Mouse (Mus musculus): ENCODE data around the gene Wsb1.
"Not testable (repeated sequence)": the region's sequence is repeated elsewhere in the genome, so short reads cannot be mapped to it uniquely, and the experiment has no call there.

The Wsb1 gene

DNA sequence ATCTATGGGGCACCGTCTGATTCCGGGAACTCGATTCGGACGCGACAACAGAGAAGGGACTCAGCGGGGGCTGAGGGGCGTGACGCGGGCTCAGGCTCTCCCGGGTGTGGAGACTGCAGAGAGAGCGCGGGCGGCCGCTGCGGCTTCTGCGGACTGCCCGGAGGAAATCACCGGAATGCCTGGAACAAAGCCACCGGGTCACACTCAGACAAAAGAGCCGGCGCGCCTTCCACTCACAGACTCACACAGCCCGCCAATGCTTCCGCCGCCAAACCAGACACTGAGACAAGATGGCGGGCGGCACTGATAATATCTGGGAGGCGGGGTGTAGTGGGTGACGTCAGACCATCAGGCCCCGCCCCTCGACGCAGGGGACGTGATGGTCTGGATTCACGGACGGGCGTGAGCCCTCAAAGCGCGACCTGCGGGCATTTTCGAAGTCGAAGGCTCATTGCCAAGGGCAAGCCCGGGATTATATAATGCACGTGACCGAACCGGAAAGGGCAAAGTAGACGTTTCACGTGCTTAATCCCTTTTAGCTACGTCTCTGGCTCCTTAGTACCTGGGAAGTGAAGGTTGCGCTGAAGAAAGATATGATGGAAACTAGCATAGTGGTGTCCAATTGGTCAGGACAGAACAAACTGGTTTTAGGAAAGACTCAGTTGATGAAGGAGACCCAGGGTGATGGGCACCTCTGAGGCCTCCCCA lies at the start of gene Wsb1:
Gene Wsb1, minus strand, starts transcription at position 281 of the 708 bp plus-strand sequence.
- peak; percentile 95 for DNase-seq

DNA sequence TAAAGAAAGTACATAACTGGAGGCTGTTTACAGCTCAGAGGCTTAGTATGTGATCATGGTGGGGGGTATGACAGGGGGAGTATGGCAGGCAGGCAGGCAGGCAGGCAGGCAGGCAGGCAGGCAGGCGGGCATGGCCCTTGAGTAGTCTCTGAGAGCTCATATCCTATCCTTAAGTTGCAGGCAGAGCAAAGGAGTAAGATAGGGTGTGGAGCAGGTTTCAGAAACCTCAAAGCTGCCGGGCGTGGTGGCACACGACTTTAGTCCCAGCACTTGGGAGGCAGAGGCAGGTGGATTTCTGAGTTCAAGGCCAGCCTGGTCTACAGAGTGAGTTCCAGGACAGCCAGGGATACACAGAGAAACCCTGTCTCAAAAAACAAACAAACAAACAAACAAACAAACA lies 49.8 kb upstream of the Wsb1 start:
- DNase-seq, result not testable (repeated sequence)

DNA sequence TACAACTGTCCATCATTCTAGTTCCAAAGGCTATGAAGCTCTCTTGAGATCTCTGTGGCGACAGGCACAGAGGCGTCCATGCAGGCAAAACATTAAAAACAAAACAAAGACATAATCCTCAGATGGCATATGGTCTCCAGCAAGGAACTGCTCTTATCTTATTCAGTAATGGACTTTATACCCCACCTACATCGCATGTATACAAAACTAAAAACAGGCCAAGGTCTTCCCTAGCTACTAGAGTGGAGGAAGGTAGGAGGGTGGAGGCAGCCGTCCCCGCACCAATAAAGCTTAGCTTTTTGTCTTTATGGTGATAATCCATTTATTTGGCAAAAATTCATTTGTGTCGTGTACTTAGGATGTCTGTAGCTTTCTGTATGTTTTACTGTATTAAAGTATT lies 48.6 kb upstream of the Wsb1 start:
- DNase-seq, result no peak

DNA sequence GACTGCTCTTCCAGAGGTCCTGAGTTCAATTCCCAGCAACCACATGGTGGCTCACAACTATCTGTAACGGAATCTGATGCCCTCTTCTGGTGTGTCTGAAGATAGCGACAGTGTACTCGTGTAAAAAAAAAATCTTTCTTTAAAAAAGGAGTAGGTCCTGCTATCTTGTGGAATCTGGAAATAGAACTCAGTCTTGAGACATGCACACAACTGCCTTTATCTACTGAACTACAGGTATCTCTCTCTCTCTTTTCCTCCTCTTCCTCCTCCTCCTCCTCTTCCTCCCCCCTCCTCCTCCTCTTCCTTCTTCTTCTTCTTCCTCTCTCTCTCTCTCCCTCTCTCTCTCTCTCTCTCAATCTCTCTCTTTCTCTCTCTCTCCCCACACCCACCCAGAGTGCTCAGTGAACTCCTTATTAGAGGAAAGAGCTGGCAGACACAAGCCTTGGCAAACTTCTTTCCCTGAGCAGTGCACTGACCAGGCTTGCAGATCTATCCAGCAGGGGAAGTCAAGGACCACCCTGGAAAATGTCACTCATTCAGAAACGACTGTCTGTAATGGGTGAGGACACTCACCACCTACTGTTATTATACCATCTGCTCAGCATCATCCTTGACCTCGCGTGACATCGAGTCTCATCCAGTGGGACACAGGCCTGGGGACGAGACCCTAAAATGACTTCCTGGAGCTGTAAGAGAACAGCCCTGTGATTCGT lies 45.4 kb upstream of the Wsb1 start:
- DNase-seq, result no peak

DNA sequence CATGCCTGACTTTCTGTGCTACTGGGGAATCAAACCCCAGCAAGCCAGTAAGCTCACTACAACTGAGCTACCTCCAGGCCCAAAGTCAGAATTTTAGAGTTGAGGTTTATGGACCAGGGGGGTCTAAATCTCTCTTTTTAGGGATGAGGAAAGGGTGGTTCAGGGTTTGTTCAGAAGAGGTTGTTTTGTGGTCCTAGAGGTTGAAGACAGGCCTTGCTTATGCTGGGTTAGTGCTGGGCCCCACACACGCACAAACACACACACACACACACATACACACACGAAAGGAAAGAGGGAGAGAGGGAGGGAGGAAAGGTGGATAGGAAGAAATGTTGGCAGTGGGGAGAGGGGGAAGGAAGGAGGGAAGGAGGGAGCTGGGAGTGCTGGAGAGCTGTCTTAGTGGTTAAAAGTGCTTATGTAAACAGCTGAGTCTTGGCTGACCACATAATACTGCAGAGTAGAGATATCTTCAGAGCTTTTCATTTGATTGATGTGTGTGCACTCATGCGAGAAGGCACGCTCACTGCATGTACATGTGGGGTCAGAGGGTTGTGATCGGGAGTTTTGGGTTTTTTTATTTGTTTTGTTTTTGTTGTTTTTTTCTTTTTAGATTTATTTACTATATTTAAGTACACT lies 42.5 kb upstream of the Wsb1 start, which contains the start of gene Gm9964:
Gene Gm9964, minus strand, starts transcription at position 51 of the 636 bp plus-strand sequence.
- DNase-seq, result no peak

DNA sequence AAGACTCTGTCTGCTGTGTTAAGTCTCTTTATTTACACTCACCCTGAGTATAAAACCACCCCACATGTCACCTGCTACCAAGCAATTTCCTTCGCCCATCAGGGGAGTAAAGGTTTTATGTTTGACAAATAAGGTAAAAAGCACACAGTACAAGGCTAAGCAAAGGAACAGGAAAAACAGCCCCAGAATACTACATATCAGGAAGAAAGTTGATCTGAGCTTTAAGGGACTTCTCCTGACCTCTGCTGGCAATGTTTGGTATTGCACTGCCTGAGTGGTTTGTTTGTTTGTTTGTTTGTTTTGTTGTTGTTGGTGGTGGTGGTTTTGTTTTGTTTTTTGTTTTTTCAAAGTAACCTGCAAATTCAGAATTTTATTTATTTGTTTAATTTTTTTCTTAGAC lies 41.7 kb upstream of the Wsb1 start:
- peak; percentile 66 for DNase-seq

DNA sequence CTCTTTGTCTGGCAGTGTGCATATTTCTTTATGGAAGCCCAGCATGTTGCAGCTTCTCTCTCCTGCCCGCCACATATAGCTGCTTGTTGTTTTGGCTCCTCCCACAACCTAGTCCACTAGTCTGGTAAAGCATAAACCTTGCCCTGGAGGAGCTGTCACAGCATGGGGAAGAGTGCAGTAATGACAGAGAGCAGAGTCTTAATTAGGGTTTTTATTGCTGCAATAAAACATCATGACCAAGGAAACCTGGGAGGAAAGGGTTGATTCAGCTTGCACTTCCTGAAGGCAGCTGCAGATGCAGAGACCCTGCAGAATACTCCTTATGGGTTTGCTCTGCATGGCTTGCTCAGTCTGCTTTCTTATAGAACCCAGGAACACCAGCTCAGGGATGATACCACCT lies 39.5 kb upstream of the Wsb1 start:
- DNase-seq, result no peak

DNA sequence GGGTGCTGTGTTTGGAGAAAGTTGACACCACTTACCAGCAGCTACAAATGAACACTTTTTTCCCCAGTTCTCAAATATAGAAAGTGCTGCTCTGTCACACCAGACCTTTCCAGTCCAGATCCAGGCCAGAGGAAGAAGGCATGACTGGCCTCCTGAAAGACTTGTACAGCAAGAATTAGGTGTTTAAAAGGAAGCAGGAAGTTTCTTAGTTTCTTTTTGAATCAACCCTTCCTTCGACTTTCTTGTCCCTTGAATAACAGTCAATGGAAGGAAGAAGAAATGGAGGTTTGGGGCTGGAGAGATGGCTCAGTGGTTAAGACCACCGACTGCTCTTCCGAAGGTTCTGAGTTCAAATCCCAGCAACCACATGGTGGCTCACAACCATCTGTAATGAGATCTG lies 38.6 kb upstream of the Wsb1 start:
- no peak for DNase-seq

DNA sequence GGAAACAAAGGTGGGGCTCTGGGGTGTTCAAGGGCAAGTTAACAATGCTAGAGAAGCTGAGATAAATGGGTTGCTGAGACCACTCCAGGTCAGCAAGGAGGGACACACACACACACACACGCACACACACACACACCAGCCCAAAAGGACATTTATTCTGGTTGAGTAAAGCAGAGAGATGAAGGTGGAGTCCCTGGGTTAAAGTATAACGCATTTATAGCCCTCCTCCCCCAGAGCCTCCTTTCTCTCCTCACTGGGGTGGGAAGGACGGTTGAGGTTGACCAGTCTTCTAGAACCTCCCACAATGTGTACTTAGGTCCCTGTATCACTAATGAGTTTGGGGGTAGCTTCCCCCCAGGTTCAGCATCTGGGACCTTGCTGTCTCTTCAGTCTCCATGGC lies 37.7 kb upstream of the Wsb1 start:
- DNase-seq, result no peak

DNA sequence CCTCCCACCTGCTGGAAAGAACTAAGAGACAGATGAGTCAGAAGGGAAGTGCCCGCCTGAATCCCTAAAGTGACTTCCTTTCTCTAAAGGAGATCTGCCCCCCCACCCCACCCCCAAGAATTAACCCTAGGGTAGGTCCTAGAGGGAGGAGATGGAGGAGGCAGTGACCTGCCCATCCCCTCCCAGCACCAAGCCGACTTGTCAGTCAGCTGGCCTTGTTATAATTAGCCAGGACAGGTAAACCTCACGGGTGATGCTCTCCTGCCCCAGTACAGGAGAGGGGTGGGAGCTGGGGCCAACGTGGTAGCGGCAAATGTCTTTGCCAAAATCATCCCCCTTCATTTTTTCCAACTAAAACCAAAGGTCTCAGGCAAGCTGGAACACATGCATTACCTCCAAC lies 37.2 kb upstream of the Wsb1 start:
- no peak for DNase-seq

DNA sequence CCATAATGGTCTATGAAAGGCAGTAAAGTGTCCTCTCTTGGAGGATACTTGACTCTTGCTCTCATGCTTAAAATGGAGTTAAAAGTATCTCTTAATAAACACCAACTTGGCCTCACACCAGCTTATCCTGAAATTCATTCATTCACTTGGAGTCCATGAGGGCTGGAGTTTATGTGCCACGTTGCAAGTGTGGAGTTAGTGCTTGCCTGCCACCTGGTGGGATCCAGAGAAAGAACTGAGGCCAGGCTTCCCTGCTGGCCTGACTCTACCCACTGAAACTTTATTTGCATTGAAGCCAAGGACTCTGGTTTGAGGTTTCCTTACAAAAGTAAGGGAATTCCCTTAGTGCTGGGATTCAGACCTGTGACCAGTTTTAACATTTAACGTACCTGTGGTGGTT lies 36.0 kb upstream of the Wsb1 start:
- DNase-seq, result peak; percentile 42

DNA sequence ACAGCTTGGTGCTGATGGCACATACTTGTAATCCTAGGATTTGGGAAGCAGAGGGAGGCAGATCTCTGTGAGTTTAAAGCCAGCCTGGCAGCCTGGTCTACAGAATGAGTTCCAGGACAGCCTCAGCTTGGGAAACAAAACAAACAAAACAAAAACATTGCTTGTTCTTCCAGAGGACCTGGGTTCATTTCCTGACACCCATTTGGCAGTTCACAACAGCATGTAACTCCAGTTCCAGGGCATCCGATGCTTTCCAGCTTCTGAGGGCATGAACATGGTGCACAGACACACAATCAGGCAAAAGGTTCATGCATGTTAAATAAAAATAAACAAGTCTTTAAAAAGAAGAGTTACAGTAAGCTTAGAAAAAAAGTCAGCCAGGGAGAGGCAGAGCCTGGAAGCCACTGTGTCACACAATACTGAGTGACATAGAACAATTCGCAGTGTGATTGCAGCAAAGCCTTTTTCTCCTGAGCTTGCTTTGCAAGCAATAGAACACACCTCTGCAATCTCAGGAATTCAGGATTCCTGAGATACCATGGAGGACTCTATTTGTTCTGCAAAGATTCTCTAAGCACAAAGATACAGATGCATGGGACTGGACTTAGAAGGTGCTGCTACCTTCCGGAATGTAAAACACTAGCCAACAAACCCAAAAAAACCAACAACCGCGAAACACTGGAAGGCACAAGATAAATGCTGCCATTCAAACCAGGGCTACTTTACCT lies 34.6 kb upstream of the Wsb1 start:
- DNase-seq, result no peak

DNA sequence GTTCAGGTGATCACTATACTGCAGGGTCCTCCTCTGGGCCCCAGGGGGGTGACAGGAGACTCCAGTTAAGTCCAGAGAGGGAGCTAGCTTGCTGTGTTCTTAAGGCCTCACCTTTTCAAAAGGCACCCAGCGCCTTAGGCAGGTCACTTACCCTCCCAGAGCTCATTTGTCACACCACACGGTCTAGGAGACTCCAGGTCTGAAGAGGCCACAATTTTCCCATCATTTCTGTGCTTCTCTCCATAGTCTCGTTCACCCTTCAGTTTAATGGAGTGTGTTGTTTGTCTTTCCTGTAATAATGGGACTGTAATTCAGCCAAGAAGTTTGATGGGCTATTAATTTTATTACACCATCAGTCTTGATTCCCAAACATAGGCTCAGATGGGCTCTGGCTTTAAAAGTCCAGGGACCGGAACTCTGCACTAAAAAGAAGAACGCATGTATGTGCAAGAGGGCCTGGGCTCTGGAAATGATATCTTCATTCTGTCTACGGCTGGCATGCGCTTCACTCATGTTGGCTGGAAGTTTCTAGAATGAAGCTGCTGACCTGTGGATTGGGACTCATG lies 33.9 kb upstream of the Wsb1 start:
- DNase-seq, result no peak

DNA sequence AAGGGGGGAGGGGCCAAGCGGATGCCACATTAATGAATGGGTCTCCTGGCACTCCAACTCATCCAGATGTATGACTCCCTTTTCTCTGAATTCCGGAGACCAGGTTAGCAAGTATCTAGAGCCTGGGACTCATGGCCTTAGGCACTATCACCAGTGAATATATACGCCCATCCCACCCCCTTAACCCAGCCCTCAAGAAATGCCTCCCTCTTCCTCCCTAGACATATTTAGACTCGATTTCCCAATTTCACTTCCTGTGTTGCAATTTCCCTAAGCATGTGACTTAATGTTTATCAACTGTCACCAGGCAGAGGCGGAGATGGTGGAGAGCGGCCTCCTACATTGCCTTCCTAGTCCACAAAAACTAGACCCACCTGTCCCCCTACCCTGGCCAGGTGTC lies 33.0 kb upstream of the Wsb1 start:
- DNase-seq, result no peak

DNA sequence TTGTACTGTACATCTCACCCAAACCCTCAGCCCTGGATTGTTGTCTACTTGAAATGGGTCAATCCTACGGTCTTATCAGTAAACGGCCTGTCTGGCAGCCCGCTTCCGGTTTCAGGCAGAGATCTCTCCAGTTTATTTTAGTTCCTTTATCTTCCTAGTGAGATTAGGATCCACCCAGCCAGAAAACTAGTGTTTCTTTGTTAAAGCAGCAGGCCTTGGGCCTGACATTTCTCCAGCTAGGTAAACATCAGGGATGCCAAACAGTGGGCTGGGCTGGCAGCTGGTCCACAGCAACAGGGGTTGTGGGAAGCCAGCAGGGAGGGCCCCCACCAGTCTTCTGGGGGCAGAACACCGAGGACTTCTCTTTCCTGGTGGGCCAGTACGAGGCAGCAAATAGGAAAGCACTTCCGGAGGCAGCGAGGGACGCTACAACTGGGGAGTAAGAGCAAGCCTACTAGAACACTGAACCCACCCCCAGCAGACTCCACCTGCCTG lies 31.9 kb upstream of the Wsb1 start:
- DNase-seq, result peak; percentile 22

DNA sequence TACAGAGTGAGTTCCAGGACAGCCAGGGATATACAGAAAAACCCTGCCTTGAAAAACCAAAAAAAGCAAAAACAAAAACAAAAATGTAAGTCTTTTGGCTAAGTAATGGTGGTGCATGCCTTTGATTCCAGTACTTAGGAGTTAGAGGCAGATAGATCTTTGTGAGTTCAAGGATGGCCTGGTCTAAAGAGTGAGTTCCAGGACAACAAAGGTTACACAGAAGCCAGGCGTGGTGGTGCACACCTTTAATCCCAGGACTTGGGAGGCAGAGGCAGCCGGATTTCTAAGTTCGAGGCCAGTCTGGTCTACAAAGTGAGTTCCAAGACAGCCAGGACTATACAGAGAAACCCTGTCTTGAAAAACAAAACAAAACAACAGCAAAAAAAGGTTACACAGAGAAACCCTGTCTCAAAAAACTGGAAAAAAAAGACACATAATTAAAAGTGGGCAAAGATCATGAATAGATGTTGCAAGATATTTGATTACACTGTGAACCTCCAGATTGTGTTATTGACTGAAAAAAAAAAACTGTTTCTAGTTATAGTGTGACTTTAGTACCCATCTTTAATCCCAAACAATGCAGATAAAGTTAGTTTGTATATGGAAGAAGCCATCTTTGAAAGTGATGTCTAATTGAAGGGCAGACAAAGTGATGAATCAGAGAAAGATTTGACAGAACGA lies 29.0 kb upstream of the Wsb1 start:
- no peak for DNase-seq

DNA sequence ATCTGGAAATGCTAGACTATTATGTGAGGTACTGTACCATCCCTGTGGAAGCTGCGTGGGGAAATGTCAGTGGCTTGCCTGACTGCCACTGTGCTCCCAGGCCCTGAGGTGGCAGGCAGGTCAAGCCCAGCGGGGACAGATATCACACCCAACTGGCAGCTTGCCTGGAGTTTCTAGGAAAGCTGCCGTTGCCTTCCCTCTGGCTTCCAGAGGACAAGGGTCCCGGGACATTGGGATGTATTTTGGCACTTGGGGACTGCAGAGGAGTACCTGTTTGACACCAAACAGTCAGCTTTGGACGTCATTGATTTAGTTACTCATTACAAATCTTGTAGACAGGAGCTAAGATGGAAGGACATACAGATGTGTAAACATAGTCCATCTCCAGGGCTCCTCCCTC lies 26.9 kb upstream of the Wsb1 start:
- DNase-seq, result no peak

DNA sequence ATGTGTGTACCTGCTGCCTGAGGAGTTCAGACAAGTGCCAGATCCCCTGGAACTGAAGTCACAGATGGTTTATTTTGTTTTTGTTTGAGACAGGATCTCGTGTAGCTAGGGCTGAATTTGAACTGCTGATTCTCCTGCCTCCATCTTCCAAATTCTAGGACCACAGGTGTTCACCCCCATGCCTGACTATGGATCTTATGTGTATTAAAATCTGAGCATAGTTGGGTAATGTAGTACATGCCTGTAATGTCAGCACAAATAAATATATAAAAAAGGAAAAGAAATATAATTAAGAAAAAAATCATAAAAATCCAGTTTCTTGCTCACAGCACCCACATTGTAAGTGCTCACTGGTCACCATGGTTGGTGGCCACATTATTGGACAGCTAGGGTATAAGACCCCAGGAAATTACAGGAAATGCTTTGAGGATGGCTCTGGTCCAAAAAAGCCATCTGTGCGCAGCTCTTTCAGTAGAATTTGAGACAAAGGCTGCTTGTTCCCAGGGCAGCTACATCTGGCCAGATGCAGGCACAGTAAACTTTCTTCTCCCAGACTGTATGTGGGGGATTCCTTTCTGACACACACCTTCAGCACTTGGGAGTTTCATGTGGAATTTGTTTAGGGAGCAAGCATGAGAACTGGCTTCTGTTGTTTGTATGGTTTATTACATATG lies 25.4 kb upstream of the Wsb1 start:
- no peak for DNase-seq

DNA sequence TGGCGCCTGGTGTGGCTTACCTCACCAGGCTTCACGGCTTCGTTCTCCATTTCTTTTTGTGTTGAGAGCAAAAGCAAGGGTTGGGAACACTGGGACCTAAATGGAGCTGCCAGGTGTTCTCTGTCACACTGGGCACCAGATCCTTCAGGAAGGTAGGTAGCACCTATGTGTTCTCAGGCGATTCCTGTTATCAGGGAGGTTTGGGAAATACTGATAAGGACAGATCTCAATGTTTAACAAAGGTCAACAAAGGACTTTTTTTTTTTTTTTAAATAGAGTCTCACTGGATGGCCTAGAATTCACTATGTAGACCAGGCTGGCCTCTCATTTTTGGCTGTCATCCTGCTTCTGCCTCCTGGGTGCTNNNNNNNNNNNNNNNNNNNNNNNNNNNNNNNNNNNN lies 19.3 kb upstream of the Wsb1 start:
- no peak for DNase-seq

DNA sequence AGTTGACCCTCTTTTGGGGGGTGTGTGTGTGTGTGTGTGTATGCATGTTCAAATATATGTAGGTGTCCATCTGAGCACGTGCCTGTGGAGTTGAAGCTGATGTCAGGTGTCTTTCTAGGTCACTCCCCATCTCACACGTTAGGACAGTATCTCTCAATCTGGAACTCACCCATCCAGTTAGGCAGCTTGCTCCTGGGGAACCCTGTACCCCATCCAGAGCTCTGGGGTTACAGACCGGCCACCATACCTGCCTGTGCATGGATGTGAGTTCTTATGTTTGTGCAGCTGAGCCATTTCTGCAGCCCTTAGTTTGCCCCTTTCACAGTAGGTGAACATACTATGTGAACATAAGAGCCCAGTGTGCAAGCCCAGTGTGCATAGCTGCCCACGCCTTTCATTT lies 18.6 kb upstream of the Wsb1 start:
- no peak for DNase-seq

DNA sequence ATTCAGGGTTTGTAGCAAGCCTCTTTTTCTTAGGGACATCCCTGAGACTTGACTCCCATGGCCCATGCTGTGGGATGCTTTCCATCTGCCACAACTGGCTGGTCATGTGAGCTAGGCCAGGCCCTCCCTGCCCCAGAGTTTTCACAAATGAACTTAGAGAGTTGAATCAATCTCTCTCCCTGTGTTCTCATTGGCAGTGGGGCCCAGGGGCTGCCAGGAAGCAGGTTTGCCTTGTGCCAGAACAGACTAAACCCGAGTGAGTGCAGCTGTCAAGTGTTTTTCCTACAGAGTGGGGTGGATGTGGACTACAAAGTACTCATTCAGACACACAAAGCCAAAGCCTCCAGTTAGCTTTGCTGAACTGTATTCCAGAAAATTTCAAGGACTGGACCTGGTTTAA lies 12.7 kb upstream of the Wsb1 start:
- peak; percentile 53 for DNase-seq

DNA sequence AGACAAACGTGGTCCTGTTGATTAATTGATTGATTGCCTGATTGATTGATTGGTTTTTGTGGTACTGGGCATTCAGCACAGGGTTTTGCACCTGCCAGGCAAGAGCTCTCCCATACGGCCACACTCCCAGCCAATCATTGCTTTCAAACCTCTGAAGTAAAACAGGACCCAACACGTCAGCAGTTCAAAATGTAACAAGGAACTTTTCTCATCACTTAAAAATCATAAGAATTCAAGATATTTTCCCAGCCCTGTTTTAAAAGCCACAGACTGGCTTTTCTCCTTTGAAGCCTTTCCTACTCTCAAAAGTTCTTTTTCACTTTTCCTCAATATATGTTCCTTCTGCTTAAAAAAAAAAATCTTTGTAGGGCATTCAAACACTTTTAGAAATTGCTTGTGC lies 9.9 kb upstream of the Wsb1 start:
- no peak for DNase-seq

Measured in thymus, postnatal 4 days (tissue).